9 mouse cellular contexts compared by ENCODE assay signal in genomic region chr4:120387496-120387895, GRCm38 (mm10). TPM values are rescaled to one million over a fixed set of nuclear protein-coding genes. Genes with fewer than 3 reads are reported as not detected.
DNase-seq lines count a peak whose midpoint lies in the region; ATAC-seq and TF ChIP-seq lines count a peak whose summit lies in the region.
"Had no signal": no experiment of that assay in that cellular context is flagged by ENCODE, and none has a peak within 500 bp of the region (broad histone marks: within the 10 kb centered on the region; RNA-seq: fewer than 3 reads in every experiment).

No protein-coding gene starts in this region.

- no peaks in the 10 kb centered on the region for H3K9me3 ChIP-seq in hindbrain, embryonic 14.5 days (ENCODE audit: control insufficient read depth, low read length)
- H3K9me3 ChIP-seq in hindbrain, embryonic 16.5 days (ENCODE audit: control insufficient read depth, low read length): no peaks in the 10 kb centered on the region
- H3K9me3 ChIP-seq in MEL (replicated peaks; ENCODE audit: insufficient read depth, low read length): no peaks in the 10 kb centered on the region
- H3K9me3 ChIP-seq: hindbrain, embryonic 15.5 days; midbrain, embryonic 12.5 days had no signal

- no peak overlapping the region for H3K27ac ChIP-seq in hindbrain, embryonic 14.5 days
- no peak overlapping the region for H3K27ac ChIP-seq in hindbrain, embryonic 16.5 days (ENCODE audit: low read depth, low read length)
- H3K27ac ChIP-seq in MEL (ENCODE audit: control insufficient read depth, low read depth, low read length): no peak overlapping the region
- H3K27ac ChIP-seq: hindbrain, embryonic 15.5 days; midbrain, embryonic 12.5 days had no signal

- DNase-seq in hindbrain, embryonic 14.5 days (ENCODE audit: low spot score): peak; percentile 61
- DNase-seq in 3T3-L1 (ENCODE audit: low read depth, low spot score) (peak; percentile 79), MEL (ENCODE audit: low read depth, low spot score) (peak; percentile 70)
- DNase-seq in kidney, postnatal 10 days: peak; percentile 70
- DNase-seq in retina, embryonic 14.5 days (ENCODE audit: low spot score): peak; percentile 65
- DNase-seq in spleen, postnatal 14 days (ENCODE audit: low spot score in 2 of 2): no peak

- TF ChIP-seq RAD21 in MEL (IDR thresholded peaks at IDR 0.05; ENCODE audit: low read depth, low read length): peak; percentile 81

- H3K4me2 ChIP-seq in hindbrain, embryonic 14.5 days (replicated peaks): no peak overlapping the region
- no peak overlapping the region for H3K4me2 ChIP-seq in hindbrain, embryonic 16.5 days (ENCODE audit: low read length)
- H3K4me2 ChIP-seq: hindbrain, embryonic 15.5 days; midbrain, embryonic 12.5 days had no signal

- TF ChIP-seq EP300 in MEL (IDR thresholded peaks at IDR 0.05; ENCODE audit: low read depth in 1 of 2, low read length in 2 of 2): no peak

- no peaks in the 10 kb centered on the region for H3K36me3 ChIP-seq in hindbrain, embryonic 14.5 days (replicated peaks; ENCODE audit: control insufficient read depth, insufficient read depth)
- no peaks in the 10 kb centered on the region for H3K36me3 ChIP-seq in hindbrain, embryonic 16.5 days (ENCODE audit: control insufficient read depth, insufficient read depth, low read length)
- H3K36me3 ChIP-seq in MEL (ENCODE audit: control insufficient read depth in 1 of 2, insufficient read depth in 2 of 2, low read length in 2 of 2): peaks cover 0 to 6% of the 10 kb centered on the region in 2 experiments; a peak in 2 of 4 replicates
- H3K36me3 ChIP-seq: hindbrain, embryonic 15.5 days; midbrain, embryonic 12.5 days had no signal

- H3K9ac ChIP-seq in hindbrain, embryonic 14.5 days: no peak overlapping the region
- H3K9ac ChIP-seq in hindbrain, embryonic 16.5 days (ENCODE audit: low read depth, low read length): no peak overlapping the region
- no peak overlapping the region for H3K9ac ChIP-seq in MEL (ENCODE audit: control insufficient read depth, low read depth, low read length, poor library complexity, severe bottlenecking)
- H3K9ac ChIP-seq: hindbrain, embryonic 15.5 days; midbrain, embryonic 12.5 days had no signal

- no peaks in the 10 kb centered on the region for H3K4me1 ChIP-seq in hindbrain, embryonic 14.5 days (replicated peaks; ENCODE audit: control insufficient read depth, insufficient read depth, low read length)
- no peaks in the 10 kb centered on the region for H3K4me1 ChIP-seq in hindbrain, embryonic 16.5 days (ENCODE audit: control insufficient read depth, insufficient read depth, low read depth, low read length)
- peaks cover 3 to 6% of the 10 kb centered on the region in 2 experiments for H3K4me1 ChIP-seq in MEL (ENCODE audit: control insufficient read depth in 1 of 2, insufficient read depth in 2 of 2, low read length in 2 of 2)
- H3K4me1 ChIP-seq: hindbrain, embryonic 15.5 days had no signal

- WGBS in hindbrain, embryonic 14.5 days: 44% methylated on average over 4 of the region's 4 CpGs
- 43% methylated on average over 4 of the region's 4 CpGs for WGBS in hindbrain, embryonic 16.5 days

- no peaks in the 10 kb centered on the region for H3K27me3 ChIP-seq in hindbrain, embryonic 14.5 days (ENCODE audit: control insufficient read depth, insufficient read depth, low read length)
- no peaks in the 10 kb centered on the region for H3K27me3 ChIP-seq in hindbrain, embryonic 16.5 days (replicated peaks; ENCODE audit: control insufficient read depth, insufficient read depth, low read length)
- H3K27me3 ChIP-seq in MEL (ENCODE audit: control insufficient read depth in 1 of 2, insufficient read depth in 2 of 2, low read length in 2 of 2): no peaks in the 10 kb centered on the region
- H3K27me3 ChIP-seq: hindbrain, embryonic 15.5 days had no signal

- H3K4me3 ChIP-seq in hindbrain, embryonic 14.5 days (replicated peaks; ENCODE audit: low read length): no peak overlapping the region
- no peak overlapping the region for H3K4me3 ChIP-seq in hindbrain, embryonic 16.5 days (ENCODE audit: low read length)
- H3K4me3 ChIP-seq in MEL (ENCODE audit: control insufficient read depth in 1 of 2, insufficient read depth in 1 of 2, low read depth in 2 of 2, low read length in 2 of 2): no peak overlapping the region
- H3K4me3 ChIP-seq: hindbrain, embryonic 15.5 days; midbrain, embryonic 12.5 days had no signal

- no peaks in the 10 kb centered on the region for H3K79me2 ChIP-seq in MEL (ENCODE audit: control insufficient read depth, insufficient read depth, low read length, poor library complexity)

- peak; percentile 34 to 76 (median 43); a peak in 5 of 6 replicates for TF ChIP-seq CTCF in MEL (IDR thresholded peaks at IDR 0.05 in 2 of 3, conservative IDR thresholded peaks at IDR 0.05 in 1 of 3; ENCODE audit: control insufficient read depth in 1 of 3, insufficient read depth in 1 of 3, low read depth in 2 of 3, low read length in 3 of 3, poor library complexity in 1 of 3, severe bottlenecking in 1 of 3)

- TF ChIP-seq POLR2A in MEL (IDR thresholded peaks at IDR 0.05; ENCODE audit: control insufficient read depth in 1 of 2, insufficient read depth in 1 of 2, low read depth in 1 of 2, low read length in 2 of 2, poor library complexity in 1 of 2): no peak

- no peak for ATAC-seq in hindbrain, embryonic 14.5 days (ENCODE audit: low FRiP score)
- ATAC-seq in hindbrain, embryonic 16.5 days: no peak

TF ChIP-seq in MEL, 35 proteins besides CTCF, POLR2A, EP300 and RAD21:
- TF ChIP-seq RCOR1 (IDR thresholded peaks at IDR 0.05; ENCODE audit: low read depth, low read length): no peak
- TF ChIP-seq GATA1 (IDR thresholded peaks at IDR 0.05; ENCODE audit: low read depth, low read length): no peak
- TF ChIP-seq ZKSCAN1 (IDR thresholded peaks at IDR 0.05; ENCODE audit: low read depth, low read length): peak; percentile 65; the same call in 1 of the 2 replicates
- TF ChIP-seq ETS1 (IDR thresholded peaks at IDR 0.05; ENCODE audit: low read depth, low read length): no peak
- TF ChIP-seq NELFE (IDR thresholded peaks at IDR 0.05; ENCODE audit: low read depth, low read length): no peak
- TF ChIP-seq ELF1 (IDR thresholded peaks at IDR 0.05; ENCODE audit: low read depth, low read length): no peak
- no peak for TF ChIP-seq POLR2AphosphoS2 (IDR thresholded peaks at IDR 0.05; ENCODE audit: low read length)
- no peak for TF ChIP-seq UBTF (IDR thresholded peaks at IDR 0.05; ENCODE audit: borderline replicate concordance, insufficient read depth, low read depth, low read length)
- TF ChIP-seq NRF1 (IDR thresholded peaks at IDR 0.05; ENCODE audit: insufficient read depth, low read depth, low read length, poor library complexity, severe bottlenecking): no peak
- no peak for TF ChIP-seq JUND (IDR thresholded peaks at IDR 0.05; ENCODE audit: low read depth, low read length)
- no peak for TF ChIP-seq MYC (IDR thresholded peaks at IDR 0.05; ENCODE audit: low read depth, low read length)
- peak; percentile 87 for TF ChIP-seq SMC3 (IDR thresholded peaks at IDR 0.05; ENCODE audit: low read depth, low read length)
- no peak for TF ChIP-seq BHLHE40 (IDR thresholded peaks at IDR 0.05; ENCODE audit: borderline replicate concordance, low read depth, low read length)
- TF ChIP-seq ZNF384 (IDR thresholded peaks at IDR 0.05; ENCODE audit: low read depth, low read length): peak; percentile 61
- TF ChIP-seq ZC3H11A (IDR thresholded peaks at IDR 0.05; ENCODE audit: low read depth, low read length): peak; percentile 85
TF ChIP-seq in MEL: peak in this region for 4.

RNA-seq across cellular contexts. Expression of gene Scmh1, which starts 17.6 kb away (rescaled TPM):
- 73.3 and 76.8 TPM in 2 replicates for polyA plus RNA-seq in hindbrain, embryonic 14.5 days (2014; fragmentation: Nextera tagmentation; extraction: Ambion mirVana)
- polyA plus RNA-seq in hindbrain, embryonic 16.5 days (2015; fragmentation: Nextera tagmentation; extraction: Ambion mirVana): 74.5 and 90.0 TPM in 2 replicates
- 6.0 and 7.5 TPM in 2 replicates for total RNA-seq in MEL (2012; rRNA removed)
- polyA plus RNA-seq in MEL (2012; ENCODE audit: insufficient read depth in 1 of 2, insufficient read length in 2 of 2, low read depth in 1 of 2, low replicate concordance in 2 of 2, missing spikeins in 1 of 2): 10 to 100 TPM in 1 of 2 experiments, not detected in 1; 66.8 TPM

Comparison
In these comparisons a context has a peak if more than half of its experiments do, and no peak if none do; other contexts are left out.
1. DNase-seq: peak in hindbrain, embryonic 14.5 days (single experiment), 3T3-L1 (single experiment), MEL (single experiment), kidney, postnatal 10 days (single experiment) and retina, embryonic 14.5 days (single experiment); none in spleen, postnatal 14 days (0 of 2).